Mouse (Mus musculus) heart, adult 2 months (tissue): Measurements from ENCODE around the gene Dync1li1. TPM values are rescaled to one million over a fixed set of nuclear protein-coding genes. Genes with fewer than 3 reads are reported as not detected.

Experiments used
- DNase-seq, 2 experiments: peaks; one replicate each; pipeline ENCODE4 v3.0.0; 2021
- H3K27ac ChIP-seq: fragments of 200-600 bp; 2 replicates; pipeline ENCODE4 v1.8.1; 2022
- H3K27me3 ChIP-seq: fragments of 200-500 bp; 2 replicates; pipeline ENCODE4 v1.6.1; 2012; ENCODE audit warnings: mild to moderate bottlenecking, low read length, inconsistent platforms, mixed read lengths; ENCODE audit not compliant: control insufficient read depth, insufficient read depth
- H3K36me3 ChIP-seq: fragments of 200-500 bp; 2 replicates; pipeline ENCODE4 v1.6.1; 2012; ENCODE audit warnings: low read length, inconsistent platforms; ENCODE audit not compliant: control insufficient read depth, insufficient read depth
- H3K4me1 ChIP-seq: fragments of 200-500 bp; 2 replicates; pipeline ENCODE4 v1.6.1; 2011; ENCODE audit warnings: low read length; ENCODE audit not compliant: control insufficient read depth, insufficient read depth
- H3K4me3 ChIP-seq: fragments of 200-600 bp; 2 replicates; pipeline ENCODE4 v1.8.1; 2022
- H3K79me2 ChIP-seq: fragments of 200-500 bp; replicated peaks from 2 replicates; pipeline ENCODE4 v1.6.1; 2012; ENCODE audit warnings: mild to moderate bottlenecking, inconsistent platforms, low read length, moderate library complexity, mixed read lengths; ENCODE audit not compliant: control insufficient read depth, insufficient read depth
- H3K9ac ChIP-seq: fragments of 200-500 bp; 2 replicates; pipeline ENCODE4 v1.6.1; 2012; ENCODE audit warnings: low read depth, mild to moderate bottlenecking, control low read depth, inconsistent platforms, low read length, mixed read lengths
- CTCF ChIP-seq: fragments of 200-600 bp; IDR thresholded peaks from 2 replicates; pipeline ENCODE4 v1.8.1; 2022; ENCODE audit warnings: antibody characterized with exemption, mild to moderate bottlenecking, moderate library complexity
- EP300 ChIP-seq: fragments of 200-500 bp; IDR thresholded peaks from 2 replicates; pipeline ENCODE4 v1.6.1; 2011; ENCODE audit warnings: low read depth, low read length, control low read depth; ENCODE audit not compliant: insufficient read depth
- POLR2A ChIP-seq: fragments of 200-500 bp; IDR thresholded peaks from 2 replicates; pipeline ENCODE4 v1.6.1; 2011; ENCODE audit warnings: mild to moderate bottlenecking, low read depth, low read length, control low read depth; ENCODE audit not compliant: insufficient read depth
- WGBS: fragments of 180-500 bp; shearing (Covaris S2); methylation state at CpG from one replicate; pipeline ENCODE4 v1.1.7; 2018; 5-methylcytosine and 5-hydroxymethylcytosine counted together
- intact Hi-C: fragments of 180-260 bp; cut with DNase I; formaldehyde crosslinking; loops from one replicate; pipeline ENCODE4 v1.15.1; 2025
- polyA plus RNA-seq: library from polyadenylated mRNA; depleted of rRNA; stranded (reverse); fragments of >200 nt; gene quantifications from 2 replicates; pipeline ENCODE4 v1.2.3, GENCODE M21; 2012
- total RNA-seq, 2 experiments: library from RNA; stranded (reverse); gene quantifications; 2 replicates each; pipeline ENCODE4 v1.2.3; 2021

The Dync1li1 gene
- total and polyA plus RNA-seq, 3 experiments: 22.4 to 68.2 (median 64.3) TPM

GRCm38 (mm10) chr9:114747012-114747411, 58.4 kb downstream of the Dync1li1 start:
- H3K4me3 ChIP-seq: no peak overlapping the region

GRCm38 (mm10) chr9:114747466-114747865, 58.9 kb downstream of the Dync1li1 start:
- Histone ChIP-seq H3K4me3 (no peak overlapping the region), H3K27ac (no peak overlapping the region), H3K4me1 (peaks cover 8% of the 10 kb centered on the region), H3K36me3 (no peaks in the 10 kb centered on the region; the same call in 1 of the 2 replicates), H3K79me2 (no peaks in the 10 kb centered on the region), H3K27me3 (no peaks in the 10 kb centered on the region), H3K9ac (no peak overlapping the region)
- TF ChIP-seq POLR2A (no peak), EP300 (no peak), CTCF (no peak)
- intact Hi-C loops: no loop called here
- no peak for DNase-seq
- 90% methylated on average over 12 of the region's 12 CpGs for WGBS

More at GRCm38 (mm10) chr9:114747012-114747411, 58.4 kb downstream of the Dync1li1 start:
- no peaks in the 10 kb centered on the region for H3K27me3 ChIP-seq
- H3K36me3 ChIP-seq: peaks cover 2% of the 10 kb centered on the region
- intact Hi-C loops: no loop called here
- TF ChIP-seq POLR2A: no peak
- TF ChIP-seq CTCF: no peak
- TF ChIP-seq EP300: no peak
- H3K4me1 ChIP-seq: peaks cover 10% of the 10 kb centered on the region
- H3K79me2 ChIP-seq: no peaks in the 10 kb centered on the region
- 86% methylated on average over 10 of the region's 10 CpGs for WGBS
- no peak for DNase-seq
- no peak overlapping the region for H3K27ac ChIP-seq
- H3K9ac ChIP-seq: no peak overlapping the region

- Histone ChIP-seq H3K27ac (no peak overlapping the region), H3K79me2 (no peaks in the 10 kb centered on the region), H3K36me3 (no peaks in the 10 kb centered on the region), H3K9ac (no peak overlapping the region), H3K27me3 (no peaks in the 10 kb centered on the region), H3K4me1 (no peaks in the 10 kb centered on the region), H3K4me3 (no peak overlapping the region)
- 88% methylated on average over 3 of the region's 3 CpGs for WGBS
- TF ChIP-seq POLR2A (no peak), CTCF (peak; percentile 60), EP300 (no peak)
- no peak for DNase-seq
- intact Hi-C loops: loop anchor here (5.0 kb wide), 2 partner anchors 161 to 206 kb away; no protein-coding TSS in a partner anchor
Observed at GRCm38 (mm10) chr9:114751582-114751981, 63.0 kb downstream of the Dync1li1 start.

- Histone ChIP-seq H3K4me1 (no peaks in the 10 kb centered on the region), H3K9ac (no peak overlapping the region), H3K4me3 (no peak overlapping the region), H3K36me3 (no peaks in the 10 kb centered on the region), H3K27ac (peak overlapping the region; percentile 45), H3K27me3 (no peaks in the 10 kb centered on the region), H3K79me2 (no peaks in the 10 kb centered on the region)
- WGBS: 58% methylated on average over 9 of the region's 9 CpGs
- DNase-seq: no peak
- TF ChIP-seq CTCF (no peak), EP300 (no peak), POLR2A (no peak)
- intact Hi-C loops: loop anchor here (2.0 to 5.0 kb wide), 4 partner anchors 28 to 205 kb away; partner anchors contain the start of gene Cmtm7
Observed at GRCm38 (mm10) chr9:114752311-114752710, 63.7 kb downstream of the Dync1li1 start.

GRCm38 (mm10) chr9:114752863-114753484, 64.4 kb downstream of the Dync1li1 start:
- WGBS: 2% methylated on average over 36 of the region's 36 CpGs
- TF ChIP-seq CTCF (peak; percentile 100), POLR2A (peak; percentile 39; the same call in 1 of the 2 replicates), EP300 (no peak; the same call in 1 of the 2 replicates)
- H3K27me3 ChIP-seq: no peaks in the 10 kb centered on the region
- no peaks in the 10 kb centered on the region for H3K4me1 ChIP-seq
- peak overlapping the region; percentile 66 for H3K9ac ChIP-seq
- peak overlapping the region; percentile 56 for H3K4me3 ChIP-seq
- peak overlapping the region; percentile 78 for H3K27ac ChIP-seq
- H3K36me3 ChIP-seq: no peaks in the 10 kb centered on the region
- peak; percentile 94 to 95 for DNase-seq
- H3K79me2 ChIP-seq: no peaks in the 10 kb centered on the region
- intact Hi-C loops: loop anchor here (2.0 to 5.0 kb wide), 4 partner anchors 28 to 204 kb away; partner anchors contain the start of gene Cmtm7

GRCm38 (mm10) chr9:114758272-114758671, 69.7 kb downstream of the Dync1li1 start:
- intact Hi-C loops: no loop called here
- no peaks in the 10 kb centered on the region for H3K36me3 ChIP-seq
- 52% methylated on average over 7 of the region's 7 CpGs for WGBS

More at GRCm38 (mm10) chr9:114758272-114758671, 69.7 kb downstream of the Dync1li1 start:
- Histone ChIP-seq H3K4me3 (no peak overlapping the region), H3K27me3 (no peaks in the 10 kb centered on the region), H3K79me2 (no peaks in the 10 kb centered on the region), H3K9ac (no peak overlapping the region), H3K4me1 (no peaks in the 10 kb centered on the region), H3K27ac (no peak overlapping the region)
- no peak for DNase-seq
- TF ChIP-seq EP300 (no peak), CTCF (no peak), POLR2A (no peak)
